Mouse (Mus musculus) 3T3-L1 (cell line): ENCODE measurements around the gene Sos1.
"Not testable (repeated sequence)": the region's sequence is repeated elsewhere in the genome, so short reads cannot be mapped to it uniquely, and the experiment has no call there.

ENCODE experiments used
- DNase-seq: peaks from one replicate; pipeline ENCODE4 v3.0.0-alpha.2; 2015; ENCODE audit warnings: low read depth, low spot score

Gene Sos1

GRCm38 (mm10) chr17:80426171-80426570, 54.1 kb downstream of the Sos1 start:
- no peak for DNase-seq

- no peak for DNase-seq
Measured at GRCm38 (mm10) chr17:80420998-80421397, 59.3 kb downstream of the Sos1 start.

DNA sequence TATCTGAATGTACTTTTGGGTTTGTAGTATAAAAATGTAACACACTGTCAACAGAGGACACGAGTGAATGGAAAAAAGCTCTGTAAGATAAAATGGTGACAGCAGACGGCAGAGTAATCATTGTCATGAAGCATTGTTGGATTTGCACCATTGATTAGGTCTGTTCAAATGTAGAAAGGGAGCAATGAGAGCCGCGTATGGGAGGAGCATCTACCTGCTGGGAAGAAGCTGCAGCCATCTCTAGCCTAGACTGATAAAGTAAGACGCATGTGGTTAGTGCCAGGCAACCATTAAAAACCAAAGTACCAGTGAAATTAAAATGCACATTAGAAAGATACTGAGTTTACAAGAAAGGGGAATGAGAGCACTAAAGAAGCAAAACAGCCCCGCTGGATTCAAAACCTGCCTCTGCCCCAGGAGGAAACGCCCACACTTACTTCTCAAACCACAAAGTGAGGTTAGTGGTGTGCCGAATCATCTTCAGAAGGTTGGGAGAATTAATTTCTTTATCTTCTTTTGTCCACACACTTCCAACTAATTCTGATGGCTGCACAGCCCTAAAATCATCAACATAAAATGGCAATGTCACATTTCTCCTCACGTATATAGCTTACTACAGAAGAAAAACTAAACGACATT, 61.6 kb downstream of the Sos1 start:
- DNase-seq = no peak

DNA sequence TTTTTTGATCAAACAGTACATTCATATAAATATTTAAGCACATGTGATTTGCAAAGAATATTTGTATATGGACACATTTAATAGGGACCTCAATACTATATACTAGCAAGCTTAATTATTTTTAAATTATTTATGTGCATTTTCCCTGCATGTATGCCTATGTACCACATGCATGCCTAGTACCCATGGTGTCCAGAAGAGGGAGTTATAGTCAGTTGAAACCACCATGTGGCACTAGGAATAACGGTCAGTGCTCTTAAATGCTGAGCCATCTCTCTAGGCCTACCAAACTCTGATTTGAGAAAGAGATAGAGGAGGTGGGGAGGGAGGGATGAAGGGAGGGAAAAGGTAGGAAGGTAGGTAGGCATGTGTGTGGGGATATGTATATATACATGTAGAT, 69.1 kb downstream of the Sos1 start:
- peak; percentile 47 for DNase-seq

DNA sequence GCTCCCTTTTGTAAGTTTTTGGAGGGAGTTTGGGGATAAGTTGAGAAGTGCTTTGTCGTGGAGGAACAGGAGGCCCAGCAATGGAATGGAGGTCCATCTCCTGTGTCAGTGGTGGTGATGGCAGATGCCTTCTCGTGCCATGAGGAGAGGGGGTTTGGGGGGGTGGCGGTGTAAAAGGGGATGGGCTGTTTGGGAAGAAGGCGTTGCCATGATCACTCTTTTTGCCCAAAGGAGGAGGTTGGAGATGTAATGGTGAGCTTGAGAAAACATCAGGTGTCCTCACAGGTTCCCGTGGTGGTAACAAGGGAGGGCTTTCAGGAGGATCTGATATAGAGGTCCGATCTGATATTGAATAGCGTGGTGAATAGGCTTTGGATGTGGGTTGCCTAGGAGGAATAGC, 82.0 kb downstream of the Sos1 start:
- DNase-seq = no peak

DNA sequence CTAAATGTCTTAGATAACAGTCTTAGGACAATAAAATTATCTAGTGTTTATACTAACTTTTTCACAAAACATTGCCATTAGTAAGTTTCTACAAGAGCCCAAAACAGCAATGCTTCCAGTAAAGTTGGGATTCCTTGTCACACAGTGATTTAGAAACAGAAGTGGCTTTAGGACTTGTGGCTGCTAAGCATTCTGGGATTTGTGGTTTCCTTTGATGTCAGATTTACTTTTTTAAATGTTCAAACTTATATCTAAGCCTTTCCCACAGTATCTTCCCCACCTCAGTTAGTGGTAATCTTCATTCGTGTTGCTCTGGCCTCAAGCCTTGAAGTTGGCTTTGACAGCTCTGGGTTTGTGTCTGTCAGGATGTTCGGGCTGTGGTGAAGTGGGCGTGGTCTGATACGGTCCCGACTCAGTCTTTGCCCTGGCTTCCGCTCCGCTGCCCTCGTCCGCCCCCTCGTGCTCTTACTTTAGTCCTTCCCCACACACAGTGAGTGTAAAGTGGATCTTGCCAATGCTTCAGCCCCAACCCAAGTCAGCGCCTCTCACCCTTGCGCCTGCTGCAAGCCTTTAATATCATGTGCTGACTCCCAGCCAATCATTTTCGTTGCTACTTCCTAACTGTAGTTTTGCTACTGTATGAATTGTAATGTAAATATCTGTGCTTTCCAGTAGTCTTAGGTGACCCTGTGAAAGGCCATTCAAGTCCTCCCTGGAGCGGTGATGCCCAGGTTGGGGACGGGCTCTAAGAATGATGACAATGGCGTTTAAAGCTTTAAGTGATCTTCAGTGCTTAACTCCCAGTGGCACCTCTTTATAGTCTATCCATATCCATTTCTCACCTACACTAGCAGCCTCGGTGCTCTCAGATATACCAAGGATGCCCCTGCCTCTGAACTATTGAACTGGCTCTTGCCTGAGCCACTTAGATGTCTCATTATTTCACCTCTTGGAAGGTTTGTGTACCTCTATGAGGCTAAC, 88.5 kb downstream of the Sos1 start:
- DNase-seq = peak; percentile 20

- no peak for DNase-seq
Measured at GRCm38 (mm10) chr17:80390024-80390423, 90.2 kb downstream of the Sos1 start.

DNA sequence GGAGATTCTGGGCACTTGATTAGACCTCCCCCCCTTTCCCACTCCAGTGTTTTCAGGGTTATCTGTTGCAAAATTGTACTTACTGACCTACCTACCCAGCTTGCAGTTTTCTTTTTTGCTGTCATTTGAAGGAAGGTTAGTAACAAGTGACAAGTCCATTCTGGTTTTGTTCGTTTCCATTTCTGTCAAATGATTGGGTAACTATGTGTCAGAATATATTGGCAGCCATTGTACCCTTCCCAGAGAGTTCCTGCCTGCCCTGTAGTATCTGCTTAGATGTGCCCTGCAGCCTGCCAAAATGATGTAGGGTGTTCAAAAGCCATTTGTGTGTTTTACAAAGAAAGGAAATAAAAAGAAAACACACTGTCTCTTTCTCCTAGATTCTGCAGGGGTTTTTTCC, 94.6 kb downstream of the Sos1 start:
- DNase-seq = no peak

GRCm38 (mm10) chr17:80378386-80378785, 101.9 kb downstream of the Sos1 start:
- DNase-seq = not testable (repeated sequence)

GRCm38 (mm10) chr17:80373726-80374096, 106.5 kb downstream of the Sos1 start:
- no peak for DNase-seq

- no peak for DNase-seq
Measured at GRCm38 (mm10) chr17:80372989-80373725, 107.1 kb downstream of the Sos1 start, which contains the start of gene Gm10190. Gm10190 (minus strand) TSS chr17:80373541.

DNA sequence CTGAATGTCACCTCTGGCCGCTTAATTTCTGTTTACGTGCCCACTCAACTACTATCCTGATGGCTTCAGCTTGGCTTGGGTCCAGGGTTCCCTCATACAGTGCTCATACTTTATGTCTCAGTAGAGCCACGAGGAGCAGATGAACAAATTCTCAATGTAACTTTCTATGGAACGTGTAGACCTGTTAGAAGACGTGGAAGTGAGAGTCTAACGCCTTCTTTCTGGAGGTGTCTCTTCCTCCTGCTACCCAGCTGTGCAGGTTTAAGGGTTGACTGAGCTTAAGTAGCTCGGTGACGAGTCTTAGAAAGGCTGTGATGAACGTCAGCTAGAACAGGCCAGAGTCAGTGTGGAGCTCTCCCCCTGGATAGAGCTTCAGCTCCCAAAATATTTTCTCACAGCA, 111.6 kb downstream of the Sos1 start:
- DNase-seq = no peak

DNA sequence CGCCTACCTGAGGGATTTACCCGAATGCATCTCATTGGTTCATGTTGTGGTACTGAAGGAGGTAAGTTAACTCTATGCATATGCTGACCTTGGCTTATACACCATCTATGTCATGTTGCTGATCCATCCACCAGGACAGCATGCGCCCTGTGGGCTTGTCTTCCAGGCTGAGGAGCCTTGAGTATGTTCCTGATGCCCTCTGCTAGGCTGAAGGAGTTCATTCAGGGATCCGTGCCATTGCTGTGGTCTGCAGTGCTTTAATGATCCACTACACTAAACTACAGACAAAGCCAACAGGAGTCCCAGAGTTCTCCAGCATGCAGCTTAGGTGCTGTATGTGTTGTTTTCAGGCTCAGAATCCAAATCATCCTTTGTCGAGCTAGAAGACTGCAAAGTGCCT, 113.0 kb downstream of the Sos1 start:
- peak; percentile 87 for DNase-seq

DNA sequence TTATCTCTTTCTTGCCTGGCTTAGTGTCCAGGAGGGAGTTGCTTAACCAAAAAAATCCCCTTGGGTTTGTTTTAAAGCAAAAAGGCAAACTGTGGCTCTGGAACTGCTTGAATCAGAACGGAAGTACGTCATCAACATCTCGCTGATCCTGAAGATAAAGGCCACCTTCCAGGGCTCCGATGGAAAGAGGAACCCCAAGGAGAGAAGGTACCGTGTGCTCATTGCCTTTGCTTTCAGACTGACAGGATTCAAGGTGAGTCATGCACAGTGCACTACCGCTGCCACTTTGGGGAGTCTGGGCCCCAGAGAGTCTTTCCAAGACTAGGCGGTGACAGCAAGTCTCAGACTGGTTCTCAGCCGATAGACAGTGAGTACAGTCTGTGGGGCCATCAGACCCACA, 120.0 kb downstream of the Sos1 start:
- DNase-seq = no peak

DNA sequence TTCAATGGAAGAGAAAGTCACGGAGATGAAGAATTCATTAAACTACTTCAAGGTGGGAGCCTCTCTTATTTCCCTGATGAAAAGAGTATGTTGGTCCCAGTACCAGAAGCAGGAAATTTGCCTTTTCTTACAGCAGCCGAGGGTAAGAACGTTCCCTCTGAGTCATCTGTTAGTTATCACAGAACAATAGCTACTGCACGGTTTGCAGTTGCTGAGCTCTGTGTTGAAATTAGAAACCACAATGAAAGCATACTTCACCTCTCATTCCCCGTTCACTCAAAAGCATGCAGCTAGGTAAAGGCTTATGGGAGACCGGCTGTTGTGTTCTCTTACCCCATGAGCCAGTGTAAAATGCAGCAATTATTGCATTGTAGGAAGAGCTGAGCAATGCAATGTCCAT, 133.0 kb downstream of the Sos1 start:
- peak; percentile 47 for DNase-seq

DNA sequence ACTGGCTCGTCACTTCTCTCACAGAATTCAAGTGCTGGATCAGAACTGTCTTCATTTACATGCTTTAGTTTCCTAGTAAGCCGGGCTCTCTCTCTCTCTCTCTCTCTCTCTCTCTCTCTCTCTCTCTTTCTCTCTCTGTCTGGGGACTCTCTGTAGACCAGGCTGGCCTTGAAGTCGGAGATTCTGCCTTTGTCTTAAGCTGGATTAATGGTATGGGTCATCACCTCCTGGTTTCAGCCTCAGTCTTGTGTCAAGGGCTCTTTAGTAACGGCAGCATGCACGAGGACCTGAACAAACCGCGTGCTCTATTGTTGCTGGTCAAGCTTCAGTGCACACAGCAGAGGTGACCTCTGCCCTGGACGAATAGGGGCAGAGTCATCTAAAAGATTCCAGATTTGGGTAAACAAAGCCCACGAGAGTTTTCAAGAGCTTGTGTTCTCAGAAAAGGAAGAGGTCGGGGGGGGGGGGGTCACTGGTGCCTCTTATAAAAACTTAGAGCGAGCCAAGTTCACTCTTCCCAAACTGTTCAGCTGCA, 133.6 kb downstream of the Sos1 start:
- no peak for DNase-seq

DNA sequence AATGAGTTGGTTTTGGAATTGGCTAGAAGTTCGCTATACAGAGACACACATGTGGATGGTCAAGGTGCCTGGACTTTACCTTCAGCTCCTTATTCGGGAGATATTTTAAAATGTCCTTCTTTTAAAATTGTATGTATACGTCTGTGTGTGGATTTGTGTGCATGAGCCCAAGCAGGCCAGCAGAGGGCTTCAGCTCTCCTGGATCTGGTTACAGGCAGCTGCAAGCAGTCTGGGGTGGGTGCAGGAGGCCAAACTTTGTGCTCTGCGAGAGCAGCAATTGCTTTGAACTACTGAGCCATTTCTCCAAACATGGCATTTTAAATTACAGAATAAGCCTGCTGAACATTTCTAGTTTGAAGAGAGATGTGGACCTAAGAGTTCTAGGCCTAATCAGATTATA, 135.0 kb downstream of the Sos1 start:
- DNase-seq = peak; percentile 14
